In genomic region chr6:6115771-6116170, GRCm38 (mm10) we compare ENCODE assay signal across 21 mouse cellular contexts.
DNase-seq lines count a peak whose midpoint lies in the region; ATAC-seq and TF ChIP-seq lines count a peak whose summit lies in the region.
"Had no signal": no experiment of that assay in that cellular context is flagged by ENCODE, and none has a peak within 500 bp of the region (broad histone marks: within the 10 kb centered on the region; RNA-seq: fewer than 3 reads in every experiment).

No protein-coding gene starts in this region.

- no peak for ATAC-seq in hindbrain, embryonic 16.5 days
- ATAC-seq: intestine, embryonic 16.5 days; Patski had no signal

- no peak for TF ChIP-seq POLR2A in ES-Bruce4 (IDR thresholded peaks at IDR 0.05; ENCODE audit: insufficient read depth, low read length)

- no peak for TF ChIP-seq EP300 in ES-Bruce4 (IDR thresholded peaks at IDR 0.05; ENCODE audit: insufficient read depth, low read depth, low read length)

- peaks cover 14% of the 10 kb centered on the region; the same call in 1 of the 2 replicates for H3K36me3 ChIP-seq in ES-Bruce4 (ENCODE audit: control insufficient read depth, insufficient read depth, low read length, poor library complexity, severe bottlenecking)
- no peaks in the 10 kb centered on the region for H3K36me3 ChIP-seq in hindbrain, embryonic 16.5 days (ENCODE audit: control insufficient read depth, insufficient read depth, low read length)
- H3K36me3 ChIP-seq: forebrain, embryonic 12.5 days; midbrain, embryonic 12.5 days had no signal

- 69% methylated on average over 8 of the region's 8 CpGs for WGBS in hindbrain, embryonic 16.5 days

- no peak overlapping the region for H3K4me3 ChIP-seq in ES-Bruce4 (ENCODE audit: low read depth, low read length)
- no peak overlapping the region for H3K4me3 ChIP-seq in hindbrain, embryonic 16.5 days (ENCODE audit: low read length)
- H3K4me3 ChIP-seq: forebrain, embryonic 12.5 days; heart, embryonic 13.5 days; limb, embryonic 13.5 days; liver, embryonic 13.5 days; lung, embryonic 15.5 days; midbrain, embryonic 12.5 days; myocyte had no signal

- DNase-seq in adrenal gland, adult 8-10 months: peak; percentile 6
- peak; percentile 19 for DNase-seq in cerebellum, adult 11 months
- peak; percentile 14 to 16 for DNase-seq in cerebellum, postnatal 10 days
- DNase-seq in thymus, postnatal 14 days: no peak
- DNase-seq in ovary, adult 18-20 months (ENCODE audit: low spot score): no peak
- DNase-seq: gastrocnemius, postnatal 10 days; heart, adult 18-20 months; liver, embryonic 13.5 days; right cerebral cortex, postnatal 14 days had no signal

- H3K27me3 ChIP-seq in ES-Bruce4 (ENCODE audit: control insufficient read depth, insufficient read depth, low read length, poor library complexity, severe bottlenecking): no peaks in the 10 kb centered on the region
- no peaks in the 10 kb centered on the region for H3K27me3 ChIP-seq in hindbrain, embryonic 16.5 days (replicated peaks; ENCODE audit: control insufficient read depth, insufficient read depth, low read length)
- H3K27me3 ChIP-seq: forebrain, embryonic 12.5 days; heart, embryonic 13.5 days; limb, embryonic 13.5 days; liver, embryonic 13.5 days; lung, embryonic 15.5 days; midbrain, embryonic 12.5 days; Patski had no signal

- H3K4me2 ChIP-seq in hindbrain, embryonic 16.5 days (ENCODE audit: low read length): no peak overlapping the region
- H3K4me2 ChIP-seq: forebrain, embryonic 12.5 days; heart, embryonic 13.5 days; hindbrain, embryonic 14.5 days; limb, embryonic 13.5 days; liver, embryonic 13.5 days; lung, embryonic 15.5 days; midbrain, embryonic 12.5 days had no signal

- 0 out of 2 replicates have a peak overlapping the region, but pooled peaks have one; percentile 20 for H3K27ac ChIP-seq in ES-Bruce4 (ENCODE audit: insufficient read depth, low read length)
- no peak overlapping the region for H3K27ac ChIP-seq in hindbrain, embryonic 16.5 days (ENCODE audit: low read depth, low read length)
- H3K27ac ChIP-seq: forebrain, embryonic 12.5 days; heart, embryonic 13.5 days; hindbrain, embryonic 14.5 days; limb, embryonic 13.5 days; liver, embryonic 13.5 days; lung, embryonic 15.5 days; midbrain, embryonic 12.5 days; stomach, postnatal 0 days had no signal

- no peaks in the 10 kb centered on the region for H3K9me3 ChIP-seq in ES-Bruce4 (replicated peaks; ENCODE audit: control insufficient read depth, insufficient read depth, low read length, poor library complexity, severe bottlenecking)
- H3K9me3 ChIP-seq in hindbrain, embryonic 16.5 days (ENCODE audit: control insufficient read depth, low read length): no peaks in the 10 kb centered on the region
- H3K9me3 ChIP-seq: forebrain, embryonic 12.5 days; heart, embryonic 13.5 days; limb, embryonic 13.5 days; liver, embryonic 13.5 days; lung, embryonic 15.5 days; midbrain, embryonic 12.5 days had no signal

- H3K4me1 ChIP-seq in ES-Bruce4 (ENCODE audit: control insufficient read depth, insufficient read depth, low read length): peaks cover 3% of the 10 kb centered on the region
- no peaks in the 10 kb centered on the region for H3K4me1 ChIP-seq in hindbrain, embryonic 16.5 days (ENCODE audit: control insufficient read depth, insufficient read depth, low read depth, low read length)
- H3K4me1 ChIP-seq: lung, embryonic 15.5 days; midbrain, embryonic 12.5 days had no signal

- no peak overlapping the region for H3K9ac ChIP-seq in ES-Bruce4 (ENCODE audit: low read depth, poor library complexity, severe bottlenecking)
- no peak overlapping the region for H3K9ac ChIP-seq in hindbrain, embryonic 16.5 days (ENCODE audit: low read depth, low read length)
- H3K9ac ChIP-seq: forebrain, embryonic 12.5 days; heart, embryonic 13.5 days; hindbrain, embryonic 14.5 days; limb, embryonic 13.5 days; liver, embryonic 13.5 days; lung, embryonic 15.5 days; midbrain, embryonic 12.5 days had no signal

- TF ChIP-seq CTCF in ES-Bruce4 (IDR thresholded peaks at IDR 0.05; ENCODE audit: low read depth, low read length): no peak

Comparison
In these comparisons a context has a peak if more than half of its experiments do, and no peak if none do; other contexts are left out.
1. DNase-seq: peak in adrenal gland, adult 8-10 months (single experiment), cerebellum, adult 11 months (single experiment) and cerebellum, postnatal 10 days (2 of 2); none in thymus, postnatal 14 days (single experiment) and ovary, adult 18-20 months (single experiment).